Mouse (Mus musculus): Measurements from ENCODE around the gene Gm13290. TPM values are rescaled to one million over a fixed set of nuclear protein-coding genes. Genes with fewer than 3 reads are reported as not detected.

Gm13290 gene
- polyA plus RNA-seq, 1 experiment from 2014 or later: 0.30 TPM

Other genes starting within 250 kb of the Gm13290 start
- gene Ifna15, start 215.6 kb upstream of the Gm13290 start, polyA plus RNA-seq (2015; fragmentation: Nextera tagmentation; extraction: Ambion mirVana): not detected in 2 replicates
- not detected in 2 replicates for gene Ifna14, start 202.0 kb upstream of the Gm13290 start, polyA plus RNA-seq (2015; fragmentation: Nextera tagmentation; extraction: Ambion mirVana)
- gene Ifna9, start 181.4 kb upstream of the Gm13290 start, polyA plus RNA-seq (2015; fragmentation: Nextera tagmentation; extraction: Ambion mirVana): not detected in 2 replicates
- not detected in 2 replicates for gene Ifna12, start 170.5 kb upstream of the Gm13290 start, polyA plus RNA-seq (2015; fragmentation: Nextera tagmentation; extraction: Ambion mirVana)
- not detected in 2 replicates for gene C87499, start 139.4 kb upstream of the Gm13290 start, polyA plus RNA-seq (2015; fragmentation: Nextera tagmentation; extraction: Ambion mirVana)
- gene Ifna13, start 129.4 kb upstream of the Gm13290 start, polyA plus RNA-seq (2015; fragmentation: Nextera tagmentation; extraction: Ambion mirVana): not detected in 2 replicates
- gene Ifna16, start 96.9 kb upstream of the Gm13290 start, polyA plus RNA-seq (2015; fragmentation: Nextera tagmentation; extraction: Ambion mirVana): not detected in 2 replicates
- not detected in 2 replicates for gene Ifna2, start 89.9 kb upstream of the Gm13290 start, polyA plus RNA-seq (2015; fragmentation: Nextera tagmentation; extraction: Ambion mirVana)
- gene Ifnab, start 82.5 kb upstream of the Gm13290 start, polyA plus RNA-seq (2015; fragmentation: Nextera tagmentation; extraction: Ambion mirVana): not detected in 2 replicates
- 0.49 and 1.0 TPM in 2 replicates for gene Gm26566, start 52.0 kb upstream of the Gm13290 start, polyA plus RNA-seq (2015; fragmentation: Nextera tagmentation; extraction: Ambion mirVana)
- 87.8 and 88.8 TPM in 2 replicates for gene Klhl9, start 51.4 kb upstream of the Gm13290 start, polyA plus RNA-seq (2015; fragmentation: Nextera tagmentation; extraction: Ambion mirVana)
- not detected in 2 replicates for gene Gm13271, start 19.0 kb upstream of the Gm13290 start, polyA plus RNA-seq (2015; fragmentation: Nextera tagmentation; extraction: Ambion mirVana)
- 0.23 and 0.33 TPM in 2 replicates for gene Gm13283, start 13.7 kb upstream of the Gm13290 start, polyA plus RNA-seq (2015; fragmentation: Nextera tagmentation; extraction: Ambion mirVana)
- gene Gm13289, start 3.1 kb downstream of the Gm13290 start, polyA plus RNA-seq (2015; fragmentation: Nextera tagmentation; extraction: Ambion mirVana): not detected in 2 replicates
- gene Gm13272, start 6.0 kb downstream of the Gm13290 start, polyA plus RNA-seq (2015; fragmentation: Nextera tagmentation; extraction: Ambion mirVana): 0.35 TPM in 1 of 2 replicates, not detected in the other
- gene Ifnz, start 8.3 kb downstream of the Gm13290 start, polyA plus RNA-seq (2015; fragmentation: Nextera tagmentation; extraction: Ambion mirVana): 0.30 and 0.41 TPM in 2 replicates
- not detected in 2 replicates for gene Gm13276, start 11.9 kb downstream of the Gm13290 start, polyA plus RNA-seq (2015; fragmentation: Nextera tagmentation; extraction: Ambion mirVana)
- not detected in 2 replicates for gene Gm13277, start 14.8 kb downstream of the Gm13290 start, polyA plus RNA-seq (2015; fragmentation: Nextera tagmentation; extraction: Ambion mirVana)
- not detected in 2 replicates for gene Gm13278, start 17.7 kb downstream of the Gm13290 start, polyA plus RNA-seq (2015; fragmentation: Nextera tagmentation; extraction: Ambion mirVana)
- gene Gm13275, start 20.7 kb downstream of the Gm13290 start, polyA plus RNA-seq (2015; fragmentation: Nextera tagmentation; extraction: Ambion mirVana): not detected in 2 replicates
- not detected in 2 replicates for gene Gm13279, start 23.6 kb downstream of the Gm13290 start, polyA plus RNA-seq (2015; fragmentation: Nextera tagmentation; extraction: Ambion mirVana)
- 0.94 and 1.3 TPM in 2 replicates for gene Gm13285, start 25.8 kb downstream of the Gm13290 start, polyA plus RNA-seq (2015; fragmentation: Nextera tagmentation; extraction: Ambion mirVana)
- 0.41 TPM in 1 of 2 replicates, not detected in the other for gene Gm13287, start 29.4 kb downstream of the Gm13290 start, polyA plus RNA-seq (2015; fragmentation: Nextera tagmentation; extraction: Ambion mirVana)
- gene Gm13288, start 31.7 kb downstream of the Gm13290 start, polyA plus RNA-seq (2015; fragmentation: Nextera tagmentation; extraction: Ambion mirVana): not detected in 2 replicates
- not detected in 2 replicates for gene Ifna7, start 42.4 kb downstream of the Gm13290 start, polyA plus RNA-seq (2015; fragmentation: Nextera tagmentation; extraction: Ambion mirVana)
- not detected in 2 replicates for gene Ifna11, start 46.1 kb downstream of the Gm13290 start, polyA plus RNA-seq (2015; fragmentation: Nextera tagmentation; extraction: Ambion mirVana)
- gene Ifna6, start 53.6 kb downstream of the Gm13290 start, polyA plus RNA-seq (2015; fragmentation: Nextera tagmentation; extraction: Ambion mirVana): not detected in 2 replicates
- gene Ifna5, start 61.7 kb downstream of the Gm13290 start, polyA plus RNA-seq (2015; fragmentation: Nextera tagmentation; extraction: Ambion mirVana): not detected in 2 replicates
- not detected in 2 replicates for gene Ifna4, start 68.0 kb downstream of the Gm13290 start, polyA plus RNA-seq (2015; fragmentation: Nextera tagmentation; extraction: Ambion mirVana)
- not detected in 2 replicates for gene Ifna1, start 76.3 kb downstream of the Gm13290 start, polyA plus RNA-seq (2015; fragmentation: Nextera tagmentation; extraction: Ambion mirVana)
- gene Ifne, start 106.4 kb downstream of the Gm13290 start, polyA plus RNA-seq (2015; fragmentation: Nextera tagmentation; extraction: Ambion mirVana): not detected in 2 replicates